Mouse (Mus musculus): ENCODE results near the gene Tbx2. TPM values are rescaled to one million over a fixed set of nuclear protein-coding genes. Genes with fewer than 3 reads are reported as not detected.

Gene Tbx2
- total RNA-seq, 2 experiments from 2014 or later, result 11.3 to 11.5 TPM

GRCm38 (mm10) chr11:85840031-85840802, 7.9 kb downstream of the Tbx2 start:
- DNase-seq, result peak; percentile 8

GRCm38 (mm10) chr11:85840803-85841145, 8.4 kb downstream of the Tbx2 start:
- peak; percentile 13 for DNase-seq

GRCm38 (mm10) chr11:85841211-85841681, 8.9 kb downstream of the Tbx2 start:
- peak; percentile 6 for DNase-seq

- DNase-seq, result peak; percentile 89
Observed at GRCm38 (mm10) chr11:85841980-85842379, 9.6 kb downstream of the Tbx2 start.

GRCm38 (mm10) chr11:85842596-85843346, 10.4 kb downstream of the Tbx2 start:
- peak; percentile 13 for DNase-seq

- peak; percentile 89 for DNase-seq
Observed at GRCm38 (mm10) chr11:85843347-85843692, 11.0 kb downstream of the Tbx2 start.

GRCm38 (mm10) chr11:85844144-85844965, 12.0 kb downstream of the Tbx2 start:
- peak; percentile 97 for DNase-seq

- no peak for DNase-seq
Observed at GRCm38 (mm10) chr11:85844971-85845370, 12.6 kb downstream of the Tbx2 start.

GRCm38 (mm10) chr11:85845921-85846320, 13.6 kb downstream of the Tbx2 start:
- DNase-seq, result peak; percentile 56

GRCm38 (mm10) chr11:85846509-85846908, 14.2 kb downstream of the Tbx2 start:
- DNase-seq, result peak; percentile 10

- DNase-seq, result peak; percentile 78
Observed at GRCm38 (mm10) chr11:85849037-85849436, 16.7 kb downstream of the Tbx2 start.

- DNase-seq, result no peak
Observed at GRCm38 (mm10) chr11:85850233-85850632, 17.9 kb downstream of the Tbx2 start, which contains the start of gene Gm11444. Gene Gm11444 (minus strand): TSS chr11:85850333.

GRCm38 (mm10) chr11:85850758-85851157, 18.4 kb downstream of the Tbx2 start:
- DNase-seq, result peak; percentile 17

GRCm38 (mm10) chr11:85857997-85858698, 25.8 kb downstream of the Tbx2 start:
- DNase-seq, result no peak

GRCm38 (mm10) chr11:85864363-85864762, 32.0 kb downstream of the Tbx2 start:
- DNase-seq, result no peak

GRCm38 (mm10) chr11:85876059-85876788, 43.9 kb downstream of the Tbx2 start:
- DNase-seq, result no peak

GRCm38 (mm10) chr11:85884498-85884897, 52.1 kb downstream of the Tbx2 start:
- no peak for DNase-seq

GRCm38 (mm10) chr11:85885665-85886428, 53.5 kb downstream of the Tbx2 start, which contains the start of gene Tbx4:
Gene Tbx4 (plus strand): TSS chr11:85886422.
- no peak for DNase-seq

GRCm38 (mm10) chr11:85886429-85886785, 54.1 kb downstream of the Tbx2 start:
- no peak for DNase-seq

- no peak for DNase-seq
Observed at GRCm38 (mm10) chr11:85887273-85887672, 54.9 kb downstream of the Tbx2 start.
